Mouse (Mus musculus): ENCODE data around the gene Pot1a. TPM values are rescaled to one million over a fixed set of nuclear protein-coding genes. Genes with fewer than 3 reads are reported as not detected.

The Pot1a gene
- total and polyA plus RNA-seq, 3 experiments, result 29.0 to 74.3 (median 38.7) TPM

DNA sequence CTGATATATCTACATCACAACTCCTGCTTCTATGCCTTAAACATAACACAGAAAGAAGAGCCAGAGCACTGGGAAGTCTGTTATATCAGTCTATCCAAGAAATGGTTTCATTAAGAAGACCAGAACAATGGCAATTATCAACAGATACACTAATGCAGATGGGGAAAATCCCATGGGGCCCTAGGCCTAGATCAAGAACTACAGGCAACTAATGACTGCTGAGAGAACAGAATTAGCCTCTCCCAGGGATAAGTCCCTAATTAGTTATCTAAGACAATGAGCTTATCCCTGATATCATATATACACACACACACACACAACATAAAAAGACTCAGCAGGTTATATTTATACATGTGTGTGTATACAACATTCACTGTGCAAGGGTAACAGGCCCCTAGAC, 72.5 kb downstream of the Pot1a start:
- in situ Hi-C loops (cut with MboI; ENCODE audit: low pct_ligation_motif_present, low pct_unique_long_range_greater_than_20kb, low sequenced_read_pairs), result no loop called here

DNA sequence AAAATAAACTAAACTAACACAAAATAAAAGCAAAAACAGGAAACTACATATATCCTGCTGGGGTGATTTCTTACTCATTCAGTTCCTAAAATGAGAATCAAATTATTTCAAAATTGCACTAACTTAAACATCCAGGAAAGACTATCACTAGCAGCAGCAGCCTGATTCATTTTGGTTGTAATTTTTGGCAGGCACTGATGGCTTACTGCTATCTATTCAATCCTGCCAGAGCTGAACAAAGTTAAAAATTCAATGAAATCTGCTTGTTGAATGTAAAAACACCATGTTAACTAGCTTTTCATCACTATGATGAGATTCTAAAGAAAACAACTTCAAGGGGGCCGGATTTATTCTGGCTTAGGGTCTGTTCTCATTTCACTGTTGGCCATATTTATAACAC, 82.5 kb downstream of the Pot1a start:
- TF ChIP-seq JUND (conservative IDR thresholded peaks at IDR 0.05; ENCODE audit: low read depth, low read length) (no peak), TBP (conservative IDR thresholded peaks at IDR 0.05; ENCODE audit: low read depth, low read length) (no peak), MEF2A (IDR thresholded peaks at IDR 0.05; ENCODE audit: borderline replicate concordance, low read depth, low read length) (no peak)
- Histone ChIP-seq H3K9me3 (replicated peaks; ENCODE audit: low read length) (no peaks in the 10 kb centered on the region), H3K9ac (ENCODE audit: insufficient read depth, low read depth) (no peak overlapping the region), H3K27me3 (replicated peaks) (no peaks in the 10 kb centered on the region), H3K27ac (ENCODE audit: insufficient read depth, low read depth) (no peak overlapping the region), H3K4me2 (ENCODE audit: insufficient read depth, low read depth, poor library complexity, severe bottlenecking) (no peak overlapping the region), H3K79me2 (replicated peaks; ENCODE audit: control insufficient read depth, extremely low read depth, insufficient read depth, poor library complexity, severe bottlenecking) (no peaks in the 10 kb centered on the region), H3K4me1 (ENCODE audit: control insufficient read depth in 1 of 2, insufficient read depth in 2 of 2) (no peaks in the 10 kb centered on the region), H3K36me3 (replicated peaks in 1 of 2; ENCODE audit: control insufficient read depth in 1 of 2, insufficient read depth in 1 of 2, low read length in 1 of 2) (no peaks in the 10 kb centered on the region), H3K4me3 (replicated peaks in 1 of 3; ENCODE audit: low read depth in 2 of 3, low read length in 2 of 3, poor library complexity in 1 of 3) (no peak overlapping the region)
- DNase-seq (ENCODE audit: extremely low read depth), result no peak
- in situ Hi-C loops (cut with MboI; ENCODE audit: low pct_ligation_motif_present, low pct_unique_long_range_greater_than_20kb, low sequenced_read_pairs), result no loop called here
- dilution Hi-C loops (cut with MboI; ENCODE audit: extremely low pct_ligation_motif_present, extremely low pct_unique_long_range_greater_than_20kb, low sequenced_read_pairs), result no loop called here

More for the DNA sequence above, 72.5 kb downstream of the Pot1a start:
- peaks cover 0 to 6% of the 10 kb centered on the region in 2 experiments; a peak in 1 of 4 replicates for H3K4me1 ChIP-seq (ENCODE audit: control insufficient read depth in 1 of 2, insufficient read depth in 2 of 2)
- TF ChIP-seq E2F4 (IDR thresholded peaks at IDR 0.05; ENCODE audit: insufficient replicate concordance, low read depth, low read length), result no peak
- no peak for TF ChIP-seq PAX5 (IDR thresholded peaks at IDR 0.05; ENCODE audit: low read length)
- no peak for TF ChIP-seq USF2 (conservative IDR thresholded peaks at IDR 0.05; ENCODE audit: low read depth, low read length)
- no peak for TF ChIP-seq MAZ (IDR thresholded peaks at IDR 0.05; ENCODE audit: low read depth, low read length)
- no peak for TF ChIP-seq HCFC1 (IDR thresholded peaks at IDR 0.05; ENCODE audit: low read depth, low read length)
- TF ChIP-seq RAD21 (IDR thresholded peaks at IDR 0.05; ENCODE audit: low read depth, low read length), result no peak
- TF ChIP-seq SIN3A (IDR thresholded peaks at IDR 0.05; ENCODE audit: low read length), result no peak
- TF ChIP-seq CHD1 (IDR thresholded peaks at IDR 0.05; ENCODE audit: low read depth, low read length), result no peak
- DNase-seq (ENCODE audit: extremely low read depth), result no peak
- H3K9me3 ChIP-seq (replicated peaks; ENCODE audit: low read length), result no peaks in the 10 kb centered on the region
- dilution Hi-C loops (cut with MboI; ENCODE audit: extremely low pct_ligation_motif_present, extremely low pct_unique_long_range_greater_than_20kb, low sequenced_read_pairs), result no loop called here
- H3K4me2 ChIP-seq (ENCODE audit: insufficient read depth, low read depth, poor library complexity, severe bottlenecking), result no peak overlapping the region
- H3K27ac ChIP-seq (ENCODE audit: insufficient read depth, low read depth), result no peak overlapping the region
- no peaks in the 10 kb centered on the region for H3K79me2 ChIP-seq (replicated peaks; ENCODE audit: control insufficient read depth, extremely low read depth, insufficient read depth, poor library complexity, severe bottlenecking)
- H3K27me3 ChIP-seq (replicated peaks), result no peaks in the 10 kb centered on the region
- no peak overlapping the region for H3K4me3 ChIP-seq (replicated peaks in 1 of 3; ENCODE audit: low read depth in 2 of 3, low read length in 2 of 3, poor library complexity in 1 of 3)
- H3K9ac ChIP-seq (ENCODE audit: insufficient read depth, low read depth), result no peak overlapping the region
- peaks cover 0 to 4% of the 10 kb centered on the region in 2 experiments for H3K36me3 ChIP-seq (replicated peaks in 1 of 2; ENCODE audit: control insufficient read depth in 1 of 2, insufficient read depth in 1 of 2, low read length in 1 of 2)

DNA sequence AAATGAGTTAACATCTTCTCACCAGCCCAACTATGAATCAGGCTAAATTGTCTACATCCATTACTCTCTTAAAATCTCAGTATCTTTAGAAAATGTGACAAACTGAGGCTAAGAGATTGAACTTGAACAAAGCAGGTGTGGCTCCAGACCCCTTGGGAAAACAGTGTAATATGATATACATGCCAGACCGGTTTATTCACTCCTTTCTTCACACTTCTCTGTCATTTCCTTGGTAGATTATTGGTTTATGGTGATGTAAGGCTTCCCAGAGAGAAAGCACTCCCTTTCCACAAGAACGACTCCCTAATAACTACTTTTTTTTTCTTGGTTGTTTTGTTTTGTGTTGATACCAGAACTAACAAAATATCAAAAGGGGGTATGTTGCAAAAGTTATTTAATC, 98.4 kb downstream of the Pot1a start:
- Histone ChIP-seq H3K79me2 (replicated peaks; ENCODE audit: control insufficient read depth, extremely low read depth, insufficient read depth, poor library complexity, severe bottlenecking) (no peaks in the 10 kb centered on the region), H3K4me3 (replicated peaks in 1 of 3; ENCODE audit: low read depth in 2 of 3, low read length in 2 of 3, poor library complexity in 1 of 3) (no peak overlapping the region), H3K27me3 (replicated peaks) (no peaks in the 10 kb centered on the region), H3K4me2 (ENCODE audit: insufficient read depth, low read depth, poor library complexity, severe bottlenecking) (no peak overlapping the region), H3K4me1 (ENCODE audit: control insufficient read depth in 1 of 2, insufficient read depth in 2 of 2) (no peaks in the 10 kb centered on the region), H3K36me3 (replicated peaks in 1 of 2; ENCODE audit: control insufficient read depth in 1 of 2, insufficient read depth in 1 of 2, low read length in 1 of 2) (no peaks in the 10 kb centered on the region), H3K9ac (ENCODE audit: insufficient read depth, low read depth) (no peak overlapping the region), H3K9me3 (replicated peaks; ENCODE audit: low read length) (no peaks in the 10 kb centered on the region), H3K27ac (ENCODE audit: insufficient read depth, low read depth) (no peak overlapping the region)
- in situ Hi-C loops (cut with MboI; ENCODE audit: low pct_ligation_motif_present, low pct_unique_long_range_greater_than_20kb, low sequenced_read_pairs) (no loop called here), dilution Hi-C loops (cut with MboI; ENCODE audit: extremely low pct_ligation_motif_present, extremely low pct_unique_long_range_greater_than_20kb, low sequenced_read_pairs) (no loop called here)
- TF ChIP-seq NRF1 (IDR thresholded peaks at IDR 0.05; ENCODE audit: low read depth, low read length) (no peak), SMC3 (IDR thresholded peaks at IDR 0.05; ENCODE audit: low read depth, low read length) (no peak), USF2 (conservative IDR thresholded peaks at IDR 0.05; ENCODE audit: low read depth, low read length) (no peak), PAX5 (IDR thresholded peaks at IDR 0.05; ENCODE audit: low read length) (no peak), MAX (IDR thresholded peaks at IDR 0.05; ENCODE audit: low read length) (no peak), TBP (conservative IDR thresholded peaks at IDR 0.05; ENCODE audit: low read depth, low read length) (no peak), GABPA (IDR thresholded peaks at IDR 0.05; ENCODE audit: insufficient replicate concordance, low read depth, low read length) (no peak), ZC3H11A (IDR thresholded peaks at IDR 0.05; ENCODE audit: low read depth, low read length) (no peak), BHLHE40 (IDR thresholded peaks at IDR 0.05; ENCODE audit: low read depth, low read length) (no peak), IRF4 (IDR thresholded peaks at IDR 0.05; ENCODE audit: low read depth, low read length) (no peak), MEF2A (IDR thresholded peaks at IDR 0.05; ENCODE audit: borderline replicate concordance, low read depth, low read length) (no peak), RCOR1 (conservative IDR thresholded peaks at IDR 0.05; ENCODE audit: low read depth, low read length) (no peak), MAZ (IDR thresholded peaks at IDR 0.05; ENCODE audit: low read depth, low read length) (no peak), RAD21 (IDR thresholded peaks at IDR 0.05; ENCODE audit: low read depth, low read length) (no peak), ZNF384 (IDR thresholded peaks at IDR 0.05; ENCODE audit: low read depth, low read length) (no peak), TCF12 (IDR thresholded peaks at IDR 0.05; ENCODE audit: low read depth, low read length) (no peak), POLR2AphosphoS2 (IDR thresholded peaks at IDR 0.05; ENCODE audit: low read depth, low read length) (no peak), HCFC1 (IDR thresholded peaks at IDR 0.05; ENCODE audit: low read depth, low read length) (no peak), UBTF (IDR thresholded peaks at IDR 0.05; ENCODE audit: low read depth, low read length) (no peak), NELFE (IDR thresholded peaks at IDR 0.05; ENCODE audit: low read depth, low read length) (no peak)
- no peak for DNase-seq (ENCODE audit: extremely low read depth)
